Mouse (Mus musculus): ENCODE data around the gene Tmem121b. TPM values are rescaled to one million over a fixed set of nuclear protein-coding genes. Genes with fewer than 3 reads are reported as not detected.

Tmem121b gene
- polyA plus RNA-seq, 1 experiment from 2014 or later: not detected

DNA sequence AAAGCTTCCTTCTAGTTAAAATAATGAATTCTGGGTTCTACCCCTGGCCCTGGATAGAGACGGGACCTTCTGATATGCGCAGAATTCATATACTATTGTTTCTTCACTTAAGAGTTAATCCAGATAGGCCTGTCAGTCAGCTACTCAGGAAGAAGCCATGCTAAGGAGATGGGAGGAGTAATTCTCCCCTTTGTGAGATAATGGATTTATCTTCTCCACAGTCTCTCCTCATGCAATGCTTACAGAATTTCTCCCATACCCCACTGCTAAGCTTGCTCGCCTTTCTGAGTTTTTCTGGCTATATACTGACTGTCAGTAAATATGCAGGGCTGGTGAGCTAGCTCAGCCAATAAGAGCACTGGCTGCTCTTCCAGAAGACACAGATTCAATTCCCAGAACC is 43.4 kb downstream of the Tmem121b start:
- no peak overlapping the region for H3K27ac ChIP-seq (ENCODE audit: low read depth)
- no peaks in the 10 kb centered on the region for H3K9me3 ChIP-seq (ENCODE audit: low read length)
- no peaks in the 10 kb centered on the region for H3K27me3 ChIP-seq (ENCODE audit: insufficient read depth, low read length)
- DNase-seq (no peak), ATAC-seq (no peak)
- H3K4me3 ChIP-seq (ENCODE audit: low read depth, low read length): no peak overlapping the region
- H3K4me1 ChIP-seq (ENCODE audit: insufficient read depth): peaks cover 22% of the 10 kb centered on the region
- WGBS (ENCODE audit: insufficient replicate concordance): 68% methylated on average over 3 of the region's 3 CpGs
- TF ChIP-seq CTCF (IDR thresholded peaks at IDR 0.05; ENCODE audit: low read depth): no peak
- TF ChIP-seq EP300 (IDR thresholded peaks at IDR 0.05; ENCODE audit: low read depth): no peak
- H3K4me2 ChIP-seq (ENCODE audit: low read depth, low read length): no peak overlapping the region
- no peaks in the 10 kb centered on the region for H3K36me3 ChIP-seq (replicated peaks; ENCODE audit: insufficient read depth, low read length)
- H3K9ac ChIP-seq (replicated peaks): no peak overlapping the region

DNA sequence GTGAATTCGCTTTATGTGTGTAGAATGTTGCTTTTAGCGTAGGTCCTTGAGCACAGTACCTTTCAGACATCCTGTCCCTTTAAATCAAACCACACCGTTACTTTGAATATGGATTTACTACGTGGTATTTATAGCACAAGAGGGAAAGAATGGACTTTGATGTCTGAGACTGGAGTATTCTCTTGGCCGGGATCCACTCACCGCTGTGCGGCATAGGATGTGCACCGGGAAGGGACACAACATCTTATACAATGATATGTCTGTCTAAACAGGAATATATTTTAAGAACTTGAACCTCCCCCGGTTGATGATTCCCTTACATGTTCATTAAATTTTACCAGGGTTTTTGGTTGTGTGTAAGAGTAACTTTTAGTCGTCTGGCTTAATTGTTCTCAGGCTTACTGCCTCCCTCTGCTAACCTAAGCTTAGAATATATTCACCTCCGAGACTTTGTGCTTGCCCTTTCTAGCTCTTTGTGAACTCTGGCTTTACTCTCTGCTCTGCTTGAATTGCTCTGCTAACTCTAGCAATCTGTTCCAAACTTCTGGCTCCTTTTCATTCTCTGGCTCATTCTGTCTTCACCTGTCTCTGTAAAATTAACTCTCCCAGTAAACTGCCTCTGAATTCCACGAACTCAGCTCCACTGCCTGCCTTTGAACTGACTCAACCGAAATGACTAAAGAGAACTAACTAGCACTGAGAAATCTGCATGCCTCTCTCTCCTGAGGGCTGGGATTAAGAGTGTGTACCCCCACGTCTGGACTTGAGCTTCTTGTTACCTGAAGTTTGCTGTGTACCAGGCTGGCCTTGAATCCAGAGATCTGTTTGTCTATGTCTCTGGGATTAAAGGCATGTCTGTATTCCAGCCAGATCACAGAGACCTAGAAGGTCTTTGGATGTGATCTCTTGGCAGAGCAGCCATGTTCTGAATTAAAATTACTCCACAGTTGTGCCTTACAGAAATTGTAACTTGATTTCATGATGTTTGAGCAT is 49.9 kb downstream of the Tmem121b start:
- peak overlapping the region; percentile 50 for H3K27ac ChIP-seq (ENCODE audit: low read depth)
- H3K4me3 ChIP-seq (ENCODE audit: low read depth, low read length): no peak overlapping the region
- no peak overlapping the region for H3K9ac ChIP-seq (replicated peaks)
- DNase-seq: no peak
- no peak overlapping the region for H3K4me2 ChIP-seq (ENCODE audit: low read depth, low read length)
- 0 out of 2 replicates have a peak, but pooled peaks cover 3% of the 10 kb centered on the region for H3K4me1 ChIP-seq (ENCODE audit: insufficient read depth)
- no peaks in the 10 kb centered on the region for H3K9me3 ChIP-seq (ENCODE audit: low read length)
- WGBS (ENCODE audit: insufficient replicate concordance): 77% methylated on average over 14 of the region's 14 CpGs
- TF ChIP-seq CTCF (IDR thresholded peaks at IDR 0.05; ENCODE audit: low read depth) (no peak), EP300 (IDR thresholded peaks at IDR 0.05; ENCODE audit: low read depth) (no peak)
- peaks cover 23% of the 10 kb centered on the region for H3K36me3 ChIP-seq (replicated peaks; ENCODE audit: insufficient read depth, low read length)
- peak; percentile 51; the same call in 1 of the 2 replicates for ATAC-seq
- no peaks in the 10 kb centered on the region for H3K27me3 ChIP-seq (ENCODE audit: insufficient read depth, low read length)

DNA sequence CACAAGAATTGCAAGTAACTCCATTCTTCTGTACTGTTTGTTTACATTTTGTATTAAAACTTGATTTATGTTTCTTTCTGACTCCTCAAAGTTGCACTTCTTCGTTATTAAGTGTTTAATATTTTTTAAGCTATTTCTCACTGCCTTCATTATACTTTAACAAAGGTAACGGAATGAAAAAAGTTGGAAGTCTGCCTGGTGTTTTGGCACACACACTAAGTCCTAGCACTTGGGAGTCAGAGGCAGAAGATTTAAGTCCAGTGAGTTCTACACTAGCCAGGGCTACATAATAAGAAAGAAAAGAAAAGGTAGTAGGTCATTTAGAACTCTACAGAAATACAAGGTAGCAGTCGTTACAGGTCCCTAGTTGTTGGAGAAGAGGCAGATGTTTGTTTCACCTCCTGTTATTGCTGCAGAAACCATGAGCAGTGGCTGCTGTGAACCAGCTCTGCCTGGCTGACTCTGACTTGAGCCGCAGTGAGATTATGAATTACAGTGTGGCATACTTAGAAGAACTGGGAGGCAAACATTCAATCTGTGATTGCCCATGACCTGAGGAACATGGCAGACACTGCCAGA is 51.3 kb downstream of the Tmem121b start:
- Histone ChIP-seq H3K9ac (replicated peaks) (no peak overlapping the region), H3K4me3 (ENCODE audit: low read depth, low read length) (no peak overlapping the region), H3K27ac (ENCODE audit: low read depth) (no peak overlapping the region), H3K27me3 (ENCODE audit: insufficient read depth, low read length) (no peaks in the 10 kb centered on the region), H3K4me1 (ENCODE audit: insufficient read depth) (0 out of 2 replicates have a peak, but pooled peaks cover 3% of the 10 kb centered on the region), H3K9me3 (ENCODE audit: low read length) (no peaks in the 10 kb centered on the region), H3K36me3 (replicated peaks; ENCODE audit: insufficient read depth, low read length) (peaks cover 30% of the 10 kb centered on the region), H3K4me2 (ENCODE audit: low read depth, low read length) (no peak overlapping the region)
- DNase-seq (no peak), ATAC-seq (no peak)
- TF ChIP-seq CTCF (IDR thresholded peaks at IDR 0.05; ENCODE audit: low read depth) (no peak), EP300 (IDR thresholded peaks at IDR 0.05; ENCODE audit: low read depth) (no peak)
- 85% methylated on average over 4 of the region's 4 CpGs for WGBS (ENCODE audit: insufficient replicate concordance)

Other genes starting within 250 kb of the Tmem121b start
- gene D330020A13Rik, start 199.4 kb downstream of the Tmem121b start, polyA plus RNA-seq (2015; fragmentation: Nextera tagmentation; extraction: Ambion mirVana): not detected in 2 replicates
- gene B4galnt3, start 199.2 kb downstream of the Tmem121b start, polyA plus RNA-seq (2015; fragmentation: Nextera tagmentation; extraction: Ambion mirVana): 0.02 and 0.04 TPM in 2 replicates
- gene Kdm5a, start 129.7 kb downstream of the Tmem121b start, polyA plus RNA-seq (2015; fragmentation: Nextera tagmentation; extraction: Ambion mirVana): 12.6 and 16.9 TPM in 2 replicates
- 7.7 and 9.2 TPM in 2 replicates for gene Ccdc77, start 129.4 kb downstream of the Tmem121b start, polyA plus RNA-seq (2015; fragmentation: Nextera tagmentation; extraction: Ambion mirVana)
- 9.4 and 10.6 TPM in 2 replicates for gene Il17ra, start 30.6 kb downstream of the Tmem121b start, polyA plus RNA-seq (2015; fragmentation: Nextera tagmentation; extraction: Ambion mirVana)
- gene Hdhd5, start 37.5 kb upstream of the Tmem121b start, polyA plus RNA-seq (2015; fragmentation: Nextera tagmentation; extraction: Ambion mirVana): 6.6 and 7.1 TPM in 2 replicates
- 4.7 and 5.0 TPM in 2 replicates for gene Cecr2, start 172.6 kb upstream of the Tmem121b start, polyA plus RNA-seq (2015; fragmentation: Nextera tagmentation; extraction: Ambion mirVana)